Mouse (Mus musculus) gastrocnemius, postnatal 10 days (tissue): ENCODE results near the gene AY761185. TPM values are rescaled to one million over a fixed set of nuclear protein-coding genes. Genes with fewer than 3 reads are reported as not detected.
"Not testable (repeated sequence)": the region's sequence is repeated elsewhere in the genome, so short reads cannot be mapped to it uniquely, and the experiment has no call there.

Experiments
- DNase-seq: peaks from one replicate; pipeline ENCODE4 v3.0.0; 2021; ENCODE audit warnings: mixed read lengths
- long read RNA-seq, 2 experiments: library from polyadenylated mRNA; stranded (forward); transcript quantifications; one replicate each; pipeline ENCODE4 v2.0.0; 2021
- total RNA-seq, 2 experiments: library from RNA; stranded (reverse); gene quantifications; 2 replicates each; pipeline ENCODE4 v1.2.3; 2021

The AY761185 gene
- not detected for total RNA-seq
- long read RNA-seq, experiment 1, result 0 reads
- long read RNA-seq, experiment 2, result 0 reads

DNA sequence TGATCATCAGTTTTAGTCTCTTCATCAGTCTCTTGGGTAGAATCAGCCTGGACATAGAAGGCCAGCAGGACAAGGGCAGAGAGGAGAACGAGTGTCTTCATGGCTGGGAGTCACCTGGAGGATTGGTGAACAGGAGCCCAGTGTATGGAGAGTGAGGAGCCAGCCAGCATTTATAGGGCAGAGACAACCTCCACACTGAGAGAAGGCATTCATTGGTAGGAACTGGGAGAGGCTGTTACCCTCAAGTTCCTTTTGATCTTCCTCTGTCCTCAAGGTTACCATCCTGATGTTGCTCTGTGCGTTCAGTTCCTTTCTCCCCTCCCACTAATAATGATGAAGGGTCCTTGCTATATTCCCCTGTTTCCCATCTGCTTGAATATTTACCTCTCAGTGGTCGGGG lies at the start of gene AY761185:
Gene AY761185, minus strand, starts transcription at position 101 of the 400 bp plus-strand sequence.
- no peak for DNase-seq

DNA sequence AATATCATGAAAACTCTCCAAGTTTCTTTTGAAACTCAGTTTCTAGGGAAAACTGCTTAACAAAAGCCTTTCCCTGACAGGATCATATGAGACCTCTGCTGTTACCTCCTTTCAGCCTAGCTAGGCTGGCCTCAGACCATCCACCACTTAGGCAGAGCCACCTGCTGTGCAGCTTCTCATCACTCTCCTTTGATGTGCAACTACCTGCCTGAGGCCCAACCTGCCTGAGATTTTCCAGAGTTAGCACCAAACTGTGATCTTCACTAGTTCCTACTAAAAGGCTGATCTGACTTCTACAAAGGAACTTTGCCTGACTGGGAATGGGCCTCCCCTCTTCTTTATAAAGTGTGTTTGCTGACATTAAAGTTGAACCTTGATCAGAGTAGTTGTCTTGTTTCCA lies 49.5 kb upstream of the AY761185 start:
- DNase-seq, result not testable (repeated sequence)

DNA sequence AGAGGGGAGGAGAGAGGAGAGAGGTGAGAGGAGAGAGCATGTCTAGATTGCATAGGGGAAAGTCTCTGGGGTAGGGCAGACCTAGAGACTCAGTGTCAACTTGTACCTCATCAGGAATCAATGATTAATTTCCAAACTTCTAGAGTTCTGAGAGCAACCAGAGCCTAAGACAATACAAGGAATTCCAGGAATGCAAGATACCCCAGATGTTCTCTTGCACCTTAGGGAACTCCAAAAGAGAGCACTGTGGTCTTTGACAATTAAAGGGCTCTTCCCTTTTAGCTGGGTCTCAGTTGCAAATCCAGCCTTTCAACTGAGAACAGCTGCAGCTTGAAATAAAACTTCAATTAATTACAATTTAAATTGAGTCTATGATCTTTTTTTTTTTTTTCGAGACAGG lies 35.3 kb upstream of the AY761185 start:
- no peak for DNase-seq

DNA sequence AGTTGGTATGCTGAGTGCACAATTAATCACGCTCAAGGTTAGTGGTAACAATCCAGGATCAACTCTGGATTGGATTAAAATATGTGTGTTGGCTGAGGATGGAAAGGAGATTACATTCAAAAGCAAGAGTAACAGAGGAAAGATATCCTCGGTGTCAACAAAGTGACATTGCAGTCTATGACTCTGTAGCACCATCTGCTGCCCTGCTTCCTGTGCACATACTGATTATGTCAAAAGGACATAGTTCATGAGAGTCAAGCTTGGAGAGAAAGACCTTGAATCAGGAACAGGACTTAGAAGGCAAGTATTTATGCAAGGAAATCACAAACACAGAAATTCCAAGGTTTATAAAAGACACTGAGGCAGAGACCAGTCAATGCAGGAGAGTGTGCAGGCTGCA lies 20.0 kb upstream of the AY761185 start:
- no peak for DNase-seq

DNA sequence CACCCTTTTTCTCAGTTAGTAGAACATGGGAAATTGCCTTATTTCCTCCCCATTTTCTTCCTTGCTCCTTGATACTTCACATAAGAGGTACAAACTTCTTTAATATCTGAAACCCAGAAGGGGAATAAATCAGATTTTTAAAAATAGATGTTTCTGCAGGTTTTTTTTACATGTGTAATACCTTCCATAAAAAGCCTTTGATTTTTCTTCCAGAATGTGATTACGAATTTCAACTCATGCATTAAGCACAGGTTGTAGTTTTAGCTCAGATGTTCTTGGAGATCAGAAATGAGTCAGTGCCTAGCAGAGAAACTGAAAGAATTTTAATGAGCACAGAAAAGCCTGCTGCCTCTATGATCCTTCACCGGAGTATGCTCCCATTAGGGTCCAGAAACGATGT lies 22.5 kb downstream of the AY761185 start, which contains the start of gene Gm6040:
Gene Gm6040, minus strand, starts transcription at position 101 of the 400 bp plus-strand sequence.
- DNase-seq, result no peak

DNA sequence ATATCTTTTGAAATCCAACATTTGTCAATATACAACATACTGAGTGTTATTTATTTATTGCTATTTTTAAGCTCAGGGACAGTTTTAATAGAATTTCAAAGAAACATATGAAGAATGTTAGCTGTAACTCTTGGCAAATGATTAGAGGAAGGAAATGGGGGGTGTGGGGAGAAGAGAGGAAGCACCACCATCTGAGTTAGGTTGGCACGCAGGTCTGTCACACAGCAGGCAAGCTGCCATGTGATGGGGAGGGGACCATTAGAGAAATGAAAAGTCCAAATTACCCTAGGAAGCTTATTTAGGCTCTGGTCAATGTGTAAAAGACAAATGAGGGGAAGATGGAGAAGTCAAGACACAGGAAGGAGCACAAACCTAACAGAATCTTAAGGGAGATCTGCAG lies 32.2 kb downstream of the AY761185 start:
- DNase-seq, result no peak

DNA sequence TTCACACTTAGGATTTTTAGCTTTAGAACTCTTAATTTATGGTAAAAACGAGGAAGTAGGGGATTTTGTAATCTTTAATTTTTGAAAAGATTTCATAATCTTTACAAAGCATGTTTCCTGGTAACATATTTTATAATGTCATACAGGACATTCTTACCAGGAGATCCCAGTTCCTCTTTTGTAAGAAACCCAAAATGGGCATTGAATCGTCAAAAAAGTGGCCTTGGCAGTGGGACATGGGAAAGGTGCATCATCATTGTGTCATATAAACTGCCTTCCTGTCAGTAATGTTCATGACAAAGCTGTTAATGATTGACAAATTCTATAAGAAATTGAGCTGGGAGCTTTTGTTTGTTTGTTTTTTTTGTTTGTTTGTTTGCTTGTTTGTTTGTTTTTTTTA lies 36.3 kb downstream of the AY761185 start:
- no peak for DNase-seq

DNA sequence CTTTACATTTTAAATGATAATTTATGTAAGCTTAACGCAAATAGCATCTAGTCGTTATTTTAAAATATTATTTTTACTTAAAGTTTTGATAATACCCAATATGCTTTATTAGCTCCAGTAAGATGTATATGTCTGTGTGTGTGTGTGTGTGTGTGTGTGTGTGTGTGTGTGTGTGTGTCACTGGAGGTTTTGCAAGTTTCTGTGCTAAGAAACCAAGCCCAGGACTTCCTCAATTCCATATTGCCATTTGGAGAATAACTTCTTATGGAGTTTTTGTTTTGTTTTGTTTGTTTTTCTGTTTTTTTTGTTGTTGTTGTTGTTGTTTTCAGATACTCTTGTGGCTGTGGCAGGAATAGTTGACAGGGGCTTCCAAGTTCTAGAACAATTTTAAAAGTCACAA lies 37.4 kb downstream of the AY761185 start:
- DNase-seq, result no peak

DNA sequence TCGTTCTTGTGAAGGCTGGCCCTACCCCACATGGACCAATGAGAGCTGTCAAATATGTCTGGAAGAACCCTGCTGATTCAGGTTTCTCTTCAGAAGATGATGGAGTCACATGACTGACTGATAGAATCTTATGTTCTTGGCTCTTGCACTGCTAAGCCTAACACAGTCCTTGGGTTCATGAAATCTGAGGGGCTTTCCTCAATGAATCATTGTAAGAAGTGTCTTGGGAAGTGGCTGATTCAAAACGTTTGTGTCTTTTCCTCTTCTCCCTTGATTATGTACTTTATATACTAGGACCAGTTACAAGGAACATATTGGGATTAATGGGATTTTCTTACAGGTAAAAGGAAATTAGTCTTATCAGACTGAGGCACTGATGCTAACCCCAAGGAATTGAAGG lies 42.0 kb downstream of the AY761185 start, which contains the start of gene Gm15056:
Gene Gm15056, minus strand, starts transcription at position 101 of the 400 bp plus-strand sequence.
- DNase-seq, result no peak

Other genes starting within 250 kb of the AY761185 start
- gene Defb33, start 52.0 kb downstream of the AY761185 start, total RNA-seq, result not detected
- gene Gm15056, start 42.1 kb downstream of the AY761185 start, total RNA-seq, result not detected
- gene Gm6040, start 22.6 kb downstream of the AY761185 start, total RNA-seq, result not detected
- not detected for gene Defa21, start 80.8 kb upstream of the AY761185 start, total RNA-seq
- not detected for gene Defa23, start 110.3 kb upstream of the AY761185 start, total RNA-seq
- gene Defa35, start 120.3 kb upstream of the AY761185 start, total RNA-seq, result not detected
- gene Defa25, start 139.7 kb upstream of the AY761185 start, total RNA-seq, result not detected
- not detected for gene Gm14851, start 151.3 kb upstream of the AY761185 start, total RNA-seq
- gene Defa30, start 189.9 kb upstream of the AY761185 start, total RNA-seq, result not detected
- not detected for gene Defa22, start 217.6 kb upstream of the AY761185 start, total RNA-seq
- not detected for gene Defa31, start 246.9 kb upstream of the AY761185 start, total RNA-seq